Mouse (Mus musculus) heart, adult 2 months (tissue): ENCODE measurements around the gene Olfr995. TPM values are rescaled to one million over a fixed set of nuclear protein-coding genes. Genes with fewer than 3 reads are reported as not detected.

Experiments used
- DNase-seq, 2 experiments: peaks; one replicate each; pipeline ENCODE4 v3.0.0; 2021
- H3K27ac ChIP-seq: fragments of 200-600 bp; 2 replicates; pipeline ENCODE4 v1.8.1; 2022
- H3K27me3 ChIP-seq: fragments of 200-500 bp; 2 replicates; pipeline ENCODE4 v1.6.1; 2012; ENCODE audit warnings: mild to moderate bottlenecking, low read length, inconsistent platforms, mixed read lengths; ENCODE audit not compliant: control insufficient read depth, insufficient read depth
- H3K36me3 ChIP-seq: fragments of 200-500 bp; 2 replicates; pipeline ENCODE4 v1.6.1; 2012; ENCODE audit warnings: low read length, inconsistent platforms; ENCODE audit not compliant: control insufficient read depth, insufficient read depth
- H3K4me1 ChIP-seq: fragments of 200-500 bp; 2 replicates; pipeline ENCODE4 v1.6.1; 2011; ENCODE audit warnings: low read length; ENCODE audit not compliant: control insufficient read depth, insufficient read depth
- H3K4me3 ChIP-seq: fragments of 200-600 bp; 2 replicates; pipeline ENCODE4 v1.8.1; 2022
- H3K79me2 ChIP-seq: fragments of 200-500 bp; replicated peaks from 2 replicates; pipeline ENCODE4 v1.6.1; 2012; ENCODE audit warnings: mild to moderate bottlenecking, inconsistent platforms, low read length, moderate library complexity, mixed read lengths; ENCODE audit not compliant: control insufficient read depth, insufficient read depth
- H3K9ac ChIP-seq: fragments of 200-500 bp; 2 replicates; pipeline ENCODE4 v1.6.1; 2012; ENCODE audit warnings: low read depth, mild to moderate bottlenecking, control low read depth, inconsistent platforms, low read length, mixed read lengths
- CTCF ChIP-seq: fragments of 200-600 bp; IDR thresholded peaks from 2 replicates; pipeline ENCODE4 v1.8.1; 2022; ENCODE audit warnings: antibody characterized with exemption, mild to moderate bottlenecking, moderate library complexity
- EP300 ChIP-seq: fragments of 200-500 bp; IDR thresholded peaks from 2 replicates; pipeline ENCODE4 v1.6.1; 2011; ENCODE audit warnings: low read depth, low read length, control low read depth; ENCODE audit not compliant: insufficient read depth
- POLR2A ChIP-seq: fragments of 200-500 bp; IDR thresholded peaks from 2 replicates; pipeline ENCODE4 v1.6.1; 2011; ENCODE audit warnings: mild to moderate bottlenecking, low read depth, low read length, control low read depth; ENCODE audit not compliant: insufficient read depth
- WGBS: fragments of 180-500 bp; shearing (Covaris S2); methylation state at CpG from one replicate; pipeline ENCODE4 v1.1.7; 2018; 5-methylcytosine and 5-hydroxymethylcytosine counted together
- intact Hi-C: fragments of 180-260 bp; cut with DNase I; formaldehyde crosslinking; loops from one replicate; pipeline ENCODE4 v1.15.1; 2025
- polyA plus RNA-seq: library from polyadenylated mRNA; depleted of rRNA; stranded (reverse); fragments of >200 nt; gene quantifications from 2 replicates; pipeline ENCODE4 v1.2.3, GENCODE M21; 2012; rRNA removed
- total RNA-seq, 2 experiments: library from RNA; stranded (reverse); gene quantifications; 2 replicates each; pipeline ENCODE4 v1.2.3; 2021

The Olfr995 gene
- total and polyA plus RNA-seq, 3 experiments: not detected

GRCm38 (mm10) chr2:85414777-85415176, 28.7 kb downstream of the Olfr995 start, which contains the start of gene Olfr993:
TSS of gene Olfr993 (minus strand) at chr2:85414877.
- Histone ChIP-seq H3K36me3 (no peaks in the 10 kb centered on the region), H3K79me2 (no peaks in the 10 kb centered on the region), H3K9ac (no peak within 1 kb of the TSS), H3K27ac (no peak within 1 kb of the TSS), H3K27me3 (no peaks in the 10 kb centered on the region), H3K4me1 (no peaks in the 10 kb centered on the region), H3K4me3 (no peak within 1 kb of the TSS)
- intact Hi-C loops: no loop called here
- TF ChIP-seq CTCF (no peak), POLR2A (no peak), EP300 (no peak)
- DNase-seq: no peak

- Histone ChIP-seq H3K79me2 (no peaks in the 10 kb centered on the region), H3K9ac (no peak within 1 kb of the TSS), H3K4me1 (no peaks in the 10 kb centered on the region), H3K4me3 (no peak within 1 kb of the TSS), H3K27ac (no peak within 1 kb of the TSS), H3K36me3 (no peaks in the 10 kb centered on the region), H3K27me3 (no peaks in the 10 kb centered on the region)
- intact Hi-C loops: no loop called here
- WGBS: 63% methylated on average over 2 of the region's 2 CpGs
- DNase-seq: no peak
- TF ChIP-seq EP300 (no peak), POLR2A (no peak), CTCF (no peak)
These were observed 34.1 kb downstream of the Olfr995 start, which contains the start of gene Olfr992 for GRCm38 (mm10) chr2:85409369-85409768. TSS of gene Olfr992 (minus strand) at chr2:85409469.

Other genes starting within 250 kb of the Olfr995 start
- gene Lrrc55, start 246.4 kb downstream of the Olfr995 start, total RNA-seq: 1 to 10 TPM in 1 of 2 experiments, under 1 TPM in 1; 0.81 to 1.6 TPM
- gene Lrrc55, start 246.4 kb downstream of the Olfr995 start, polyA plus RNA-seq: 1.3 and 3.1 TPM in 2 replicates
- not detected for gene Olfr987, start 104.3 kb downstream of the Olfr995 start, total RNA-seq
- gene Olfr987, start 104.3 kb downstream of the Olfr995 start, polyA plus RNA-seq: not detected in 2 replicates
- not detected for gene Olfr988, start 80.4 kb downstream of the Olfr995 start, total RNA-seq
- not detected in 2 replicates for gene Olfr988, start 80.4 kb downstream of the Olfr995 start, polyA plus RNA-seq
- not detected for gene Olfr992, start 34.2 kb downstream of the Olfr995 start, total RNA-seq
- gene Olfr992, start 34.2 kb downstream of the Olfr995 start, polyA plus RNA-seq: not detected in 2 replicates
- gene Olfr993, start 28.8 kb downstream of the Olfr995 start, total RNA-seq: not detected
- gene Olfr993, start 28.8 kb downstream of the Olfr995 start, polyA plus RNA-seq: not detected in 2 replicates
- not detected for gene Olfr994, start 7.2 kb downstream of the Olfr995 start, total RNA-seq
- gene Olfr994, start 7.2 kb downstream of the Olfr995 start, polyA plus RNA-seq: not detected in 2 replicates
- gene 4833423E24Rik, start 75.4 kb upstream of the Olfr995 start, total RNA-seq: not detected
- 0.12 TPM in 1 of 2 replicates, not detected in the other for gene 4833423E24Rik, start 75.4 kb upstream of the Olfr995 start, polyA plus RNA-seq
- gene Olfr996, start 135.6 kb upstream of the Olfr995 start, total RNA-seq: not detected
- gene Olfr996, start 135.6 kb upstream of the Olfr995 start, polyA plus RNA-seq: not detected in 2 replicates
- not detected for gene Olfr998, start 145.3 kb upstream of the Olfr995 start, total RNA-seq
- gene Olfr998, start 145.3 kb upstream of the Olfr995 start, polyA plus RNA-seq: not detected in 2 replicates
- not detected for gene Olfr1000, start 168.3 kb upstream of the Olfr995 start, total RNA-seq
- not detected in 2 replicates for gene Olfr1000, start 168.3 kb upstream of the Olfr995 start, polyA plus RNA-seq
- not detected for gene Olfr1002, start 207.1 kb upstream of the Olfr995 start, total RNA-seq
- gene Olfr1002, start 207.1 kb upstream of the Olfr995 start, polyA plus RNA-seq: not detected in 2 replicates
- not detected for gene Olfr154, start 220.8 kb upstream of the Olfr995 start, total RNA-seq
- gene Olfr154, start 220.8 kb upstream of the Olfr995 start, polyA plus RNA-seq: not detected in 2 replicates
- gene Olfr1006, start 235.1 kb upstream of the Olfr995 start, total RNA-seq: not detected
- gene Olfr1006, start 235.1 kb upstream of the Olfr995 start, polyA plus RNA-seq: not detected in 2 replicates
- gene Olfr1008, start 245.8 kb upstream of the Olfr995 start, total RNA-seq: not detected
- not detected in 2 replicates for gene Olfr1008, start 245.8 kb upstream of the Olfr995 start, polyA plus RNA-seq